Mouse (Mus musculus): Measurements from ENCODE around the gene Plxna4.

GRCm38 (mm10) chr6:32587136-32588009, 619 bp downstream of the Plxna4 start:
- TF ChIP-seq CTCF (IDR thresholded peaks at IDR 0.05; ENCODE audit: extremely low read depth, insufficient read length, insufficient replicate concordance, low read depth, low read length) (no peak), POLR2A (IDR thresholded peaks at IDR 0.05; ENCODE audit: low read depth, low read length) (no peak)
